Mouse (Mus musculus): ENCODE results near the gene Lcn2. TPM values are rescaled to one million over a fixed set of nuclear protein-coding genes. Genes with fewer than 3 reads are reported as not detected.
A peak's percentile ranks its signal among the peaks of the same experiment; 100 is the strongest.

Lcn2 gene
- polyA plus RNA-seq, 1 experiment from 2014 or later, result not detected

DNA sequence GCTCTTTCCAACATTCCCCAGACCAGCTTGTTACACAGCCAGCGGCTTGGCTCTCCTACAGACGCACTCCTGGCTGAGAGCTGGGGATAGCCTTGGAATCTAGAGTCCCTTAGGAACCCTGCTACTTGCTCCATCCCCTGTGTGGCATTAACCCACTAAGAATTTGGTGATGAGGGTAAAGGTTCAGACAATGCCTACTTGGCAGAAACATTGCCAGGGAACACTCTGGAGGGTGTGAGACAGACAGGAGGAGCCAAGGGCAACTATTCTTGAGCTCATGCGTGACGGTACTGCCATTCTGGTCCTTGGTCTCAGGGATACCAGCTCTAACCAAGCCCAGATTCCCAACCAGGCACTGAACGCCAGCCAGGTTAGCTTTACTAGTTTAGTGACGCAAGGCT lies 33.8 kb upstream of the Lcn2 start:
- Histone ChIP-seq H3K27ac (no peak overlapping the region), H3K27me3 (ENCODE audit: insufficient read depth, poor library complexity, severe bottlenecking) (no peaks in the 10 kb centered on the region), H3K4me1 (replicated peaks) (peaks cover 32% of the 10 kb centered on the region), H3K9me3 (no peaks in the 10 kb centered on the region), H3K36me3 (peaks cover 57% of the 10 kb centered on the region), H3K4me3 (no peak overlapping the region)
- 90% methylated on average over 6 of the region's 6 CpGs for WGBS
- DNase-seq (ENCODE audit: low spot score), result no peak

- H3K4me3 ChIP-seq, result no peak overlapping the region
- DNase-seq (ENCODE audit: low spot score), result no peak
- H3K36me3 ChIP-seq, result peaks cover 61% of the 10 kb centered on the region
- WGBS, result 86% methylated on average over 6 of the region's 6 CpGs
- no peak overlapping the region for H3K27ac ChIP-seq
- H3K27me3 ChIP-seq (ENCODE audit: insufficient read depth, poor library complexity, severe bottlenecking), result no peaks in the 10 kb centered on the region
- no peaks in the 10 kb centered on the region for H3K9me3 ChIP-seq
- H3K4me1 ChIP-seq (replicated peaks), result peaks cover 31% of the 10 kb centered on the region
Observed at GRCm38 (mm10) chr2:32420647-32421046, 32.6 kb upstream of the Lcn2 start.

DNA sequence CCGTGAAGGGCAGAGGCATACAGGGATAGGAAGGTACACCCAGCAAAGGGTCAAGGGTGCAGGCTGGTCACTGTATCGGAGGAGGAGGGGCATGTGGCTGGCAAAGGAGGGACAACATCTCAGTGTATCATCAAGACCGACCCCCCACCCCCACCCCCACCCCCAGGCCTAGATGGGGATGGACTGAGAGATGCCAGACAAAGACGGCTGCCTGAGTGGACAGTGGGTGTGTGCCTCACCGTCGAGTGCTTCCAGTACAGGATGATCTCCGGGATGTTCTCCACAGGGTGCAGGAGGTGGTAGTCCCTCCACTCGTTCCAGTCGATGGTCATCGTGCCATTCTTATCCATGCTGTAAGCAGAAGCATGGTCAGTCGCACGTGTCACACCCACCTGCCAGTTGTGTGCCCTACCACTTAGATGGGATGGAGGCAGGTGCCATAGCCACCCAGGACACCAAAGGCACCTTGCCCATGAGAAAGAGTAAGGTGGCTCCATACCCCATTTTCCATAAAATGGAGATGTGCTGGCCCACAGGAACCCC lies 32.1 kb upstream of the Lcn2 start:
- Histone ChIP-seq H3K4me3 (no peak overlapping the region), H3K9me3 (no peaks in the 10 kb centered on the region), H3K36me3 (peaks cover 66% of the 10 kb centered on the region), H3K27me3 (ENCODE audit: insufficient read depth, poor library complexity, severe bottlenecking) (no peaks in the 10 kb centered on the region), H3K4me1 (replicated peaks) (peaks cover 27% of the 10 kb centered on the region), H3K27ac (no peak overlapping the region)
- 89% methylated on average over 12 of the region's 12 CpGs for WGBS
- no peak for DNase-seq (ENCODE audit: low spot score)

DNA sequence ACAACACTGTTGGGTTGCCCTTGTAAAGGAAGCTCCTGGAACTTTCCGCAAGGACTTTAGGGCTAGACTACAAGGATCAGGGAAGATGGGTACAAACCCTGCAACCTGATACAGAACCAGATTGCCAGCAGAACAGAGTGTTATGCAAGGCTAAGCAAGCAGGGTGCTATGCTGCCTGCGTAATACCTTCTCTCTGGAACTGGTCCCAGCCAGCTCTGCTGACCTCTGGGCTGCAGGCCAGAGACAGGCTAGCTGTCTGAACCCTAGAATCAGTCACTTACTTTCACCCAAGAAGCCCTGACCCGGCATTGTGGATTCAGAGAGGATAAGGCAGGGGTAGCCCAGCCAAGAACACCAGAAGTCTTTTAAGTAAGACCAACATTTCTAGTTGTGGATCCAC lies 31.3 kb upstream of the Lcn2 start:
- WGBS, result 97% methylated on average over 3 of the region's 3 CpGs
- H3K9me3 ChIP-seq, result no peaks in the 10 kb centered on the region
- no peak for DNase-seq (ENCODE audit: low spot score)
- no peak overlapping the region for H3K4me3 ChIP-seq
- peaks cover 19% of the 10 kb centered on the region for H3K4me1 ChIP-seq (replicated peaks)
- peaks cover 74% of the 10 kb centered on the region for H3K36me3 ChIP-seq
- H3K27me3 ChIP-seq (ENCODE audit: insufficient read depth, poor library complexity, severe bottlenecking), result no peaks in the 10 kb centered on the region
- H3K27ac ChIP-seq, result no peak overlapping the region

DNA sequence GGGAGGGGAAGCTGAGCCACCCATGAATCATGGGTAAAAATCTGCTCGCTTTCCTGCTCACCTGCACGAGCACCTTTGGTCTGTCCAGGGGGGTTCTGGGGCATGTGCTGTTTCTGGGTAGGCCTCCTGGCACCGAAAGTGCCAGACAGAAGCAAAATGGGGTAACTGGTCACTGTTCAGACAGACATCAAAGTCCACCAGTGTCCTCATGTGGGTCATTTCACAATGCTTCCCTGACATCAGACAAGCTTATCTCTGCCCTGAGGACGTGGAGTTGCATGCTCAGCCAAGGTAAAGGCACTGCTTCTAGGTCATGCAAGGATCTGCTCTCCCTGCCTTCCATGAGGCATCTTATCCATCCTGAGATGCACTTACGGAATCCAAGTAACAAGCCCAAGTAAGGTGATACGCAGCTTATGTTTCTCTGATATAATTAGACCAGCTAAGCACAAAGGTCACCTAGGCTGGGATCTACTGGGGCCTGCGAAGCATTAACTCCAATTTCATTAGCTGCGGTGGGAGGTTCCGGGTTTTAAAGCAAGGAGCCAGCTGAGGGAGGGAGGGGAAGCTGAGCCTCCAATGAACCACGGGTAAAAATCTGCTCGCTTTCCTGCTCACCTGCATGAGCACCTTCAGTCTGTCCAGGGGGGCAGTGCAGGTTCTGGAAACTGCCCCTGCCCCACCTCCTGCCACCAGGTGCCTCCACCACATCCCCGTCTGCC lies 30.5 kb upstream of the Lcn2 start:
- Histone ChIP-seq H3K4me3 (no peak overlapping the region), H3K27ac (no peak overlapping the region), H3K4me1 (replicated peaks) (peaks cover 11% of the 10 kb centered on the region), H3K9me3 (no peaks in the 10 kb centered on the region), H3K36me3 (peaks cover 82% of the 10 kb centered on the region), H3K27me3 (ENCODE audit: insufficient read depth, poor library complexity, severe bottlenecking) (no peaks in the 10 kb centered on the region)
- no peak for DNase-seq (ENCODE audit: low spot score)
- whole genome bisulfite sequencing, result 90% methylated on average over 12 of the region's 12 CpGs

DNA sequence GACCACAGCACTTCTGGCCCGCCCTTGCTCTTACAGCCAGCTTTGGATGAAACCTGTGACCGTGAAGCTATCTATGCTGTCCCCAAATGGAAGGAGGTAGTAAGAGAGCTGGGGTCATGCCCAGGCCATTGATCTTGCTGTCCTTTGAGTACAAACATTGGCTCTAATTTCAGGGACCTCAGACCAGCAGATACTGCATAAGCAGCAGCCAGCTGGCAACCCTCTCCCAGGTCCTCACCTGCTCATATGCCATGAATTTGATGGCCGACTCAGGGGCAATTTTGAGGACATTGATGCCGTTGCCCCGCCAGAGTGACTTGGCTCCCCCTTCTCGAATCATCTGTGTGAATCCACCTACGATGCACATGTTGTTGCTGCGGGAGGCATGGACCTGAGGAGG lies 29.4 kb upstream of the Lcn2 start:
- Histone ChIP-seq H3K36me3 (peaks cover 82% of the 10 kb centered on the region), H3K9me3 (no peaks in the 10 kb centered on the region), H3K27ac (no peak overlapping the region), H3K4me3 (no peak overlapping the region), H3K4me1 (replicated peaks) (no peaks in the 10 kb centered on the region), H3K27me3 (ENCODE audit: insufficient read depth, poor library complexity, severe bottlenecking) (no peaks in the 10 kb centered on the region)
- no peak for DNase-seq (ENCODE audit: low spot score)
- WGBS, result 95% methylated on average over 8 of the region's 8 CpGs

DNA sequence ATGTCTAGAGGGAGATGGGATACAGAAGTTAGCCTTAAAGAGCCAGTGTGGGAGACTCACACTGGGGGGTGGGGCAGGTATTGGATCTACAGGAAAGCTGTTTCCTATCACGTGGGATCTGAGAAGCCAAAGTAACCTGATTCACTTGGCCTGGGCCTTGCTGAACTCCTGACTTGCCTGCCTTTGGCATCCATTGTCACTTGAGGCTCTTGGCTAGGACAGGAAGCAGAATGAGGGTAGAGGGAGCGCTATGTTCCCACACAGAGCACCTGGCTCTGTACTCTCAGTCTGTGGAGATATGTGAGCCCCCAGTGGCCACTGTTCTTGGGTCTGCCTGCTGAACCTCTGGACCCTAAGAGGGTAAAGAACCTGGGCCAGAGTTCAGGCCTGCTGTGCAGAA lies 28.5 kb upstream of the Lcn2 start:
- no peaks in the 10 kb centered on the region for H3K4me1 ChIP-seq (replicated peaks)
- no peaks in the 10 kb centered on the region for H3K9me3 ChIP-seq
- H3K27ac ChIP-seq, result no peak overlapping the region
- no peak for DNase-seq (ENCODE audit: low spot score)
- H3K4me3 ChIP-seq, result no peak overlapping the region
- H3K36me3 ChIP-seq, result peaks cover 80% of the 10 kb centered on the region
- H3K27me3 ChIP-seq (ENCODE audit: insufficient read depth, poor library complexity, severe bottlenecking), result no peaks in the 10 kb centered on the region
- 87% methylated on average over 2 of the region's 2 CpGs for WGBS

DNA sequence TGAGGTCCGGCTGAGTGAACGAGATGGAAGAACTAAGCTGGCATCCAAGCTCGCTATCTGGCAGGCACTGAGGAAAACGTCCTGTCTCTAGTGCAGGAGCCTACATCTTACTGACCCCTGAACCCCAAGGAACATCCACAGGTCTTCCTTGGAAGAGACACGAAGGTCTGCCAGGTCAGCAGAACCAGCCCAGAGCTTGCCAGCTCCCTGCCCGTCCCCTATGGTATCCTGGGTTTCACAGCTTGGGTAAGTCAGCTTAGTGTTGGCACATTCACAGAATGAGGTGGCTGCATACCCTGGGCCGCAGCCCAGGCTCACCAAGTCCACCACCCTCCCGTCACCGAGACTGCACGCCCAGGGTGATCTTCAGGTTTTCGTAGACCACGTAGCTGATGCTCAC lies 27.7 kb upstream of the Lcn2 start:
- 96% methylated on average over 12 of the region's 12 CpGs for WGBS
- H3K27ac ChIP-seq, result no peak overlapping the region

GRCm38 (mm10) chr2:32413936-32414335 lies 25.9 kb upstream of the Lcn2 start:
- Histone ChIP-seq H3K27ac (no peak overlapping the region), H3K36me3 (peaks cover 54% of the 10 kb centered on the region), H3K9me3 (no peaks in the 10 kb centered on the region), H3K27me3 (ENCODE audit: insufficient read depth, poor library complexity, severe bottlenecking) (no peaks in the 10 kb centered on the region), H3K4me1 (replicated peaks) (peaks cover 5% of the 10 kb centered on the region; the same call in 1 of the 2 replicates), H3K4me3 (no peak overlapping the region)
- DNase-seq (ENCODE audit: low spot score), result no peak
- WGBS, result 68% methylated on average over 5 of the region's 5 CpGs

More for the DNA sequence above, 27.7 kb upstream of the Lcn2 start:
- H3K9me3 ChIP-seq, result no peaks in the 10 kb centered on the region
- H3K27me3 ChIP-seq (ENCODE audit: insufficient read depth, poor library complexity, severe bottlenecking), result no peaks in the 10 kb centered on the region
- H3K36me3 ChIP-seq, result peaks cover 73% of the 10 kb centered on the region
- H3K4me3 ChIP-seq, result no peak overlapping the region
- no peaks in the 10 kb centered on the region for H3K4me1 ChIP-seq (replicated peaks)
- no peak for DNase-seq (ENCODE audit: low spot score)

- no peak for DNase-seq (ENCODE audit: low spot score)
- Histone ChIP-seq H3K4me3 (no peak overlapping the region), H3K9me3 (no peaks in the 10 kb centered on the region), H3K27ac (no peak overlapping the region), H3K4me1 (replicated peaks) (peaks cover 12% of the 10 kb centered on the region; the same call in 1 of the 2 replicates), H3K27me3 (ENCODE audit: insufficient read depth, poor library complexity, severe bottlenecking) (no peaks in the 10 kb centered on the region), H3K36me3 (peaks cover 44% of the 10 kb centered on the region)
- 92% methylated on average over 6 of the region's 6 CpGs for WGBS
Observed at GRCm38 (mm10) chr2:32412742-32413531, 24.9 kb upstream of the Lcn2 start.

GRCm38 (mm10) chr2:32411407-32411806 lies 23.4 kb upstream of the Lcn2 start:
- Histone ChIP-seq H3K27me3 (ENCODE audit: insufficient read depth, poor library complexity, severe bottlenecking) (no peaks in the 10 kb centered on the region), H3K27ac (no peak overlapping the region), H3K36me3 (peaks cover 29% of the 10 kb centered on the region), H3K4me1 (replicated peaks) (peaks cover 12% of the 10 kb centered on the region; the same call in 1 of the 2 replicates), H3K4me3 (no peak overlapping the region), H3K9me3 (no peaks in the 10 kb centered on the region)
- WGBS, result 88% methylated on average over 7 of the region's 7 CpGs
- no peak for DNase-seq (ENCODE audit: low spot score)

DNA sequence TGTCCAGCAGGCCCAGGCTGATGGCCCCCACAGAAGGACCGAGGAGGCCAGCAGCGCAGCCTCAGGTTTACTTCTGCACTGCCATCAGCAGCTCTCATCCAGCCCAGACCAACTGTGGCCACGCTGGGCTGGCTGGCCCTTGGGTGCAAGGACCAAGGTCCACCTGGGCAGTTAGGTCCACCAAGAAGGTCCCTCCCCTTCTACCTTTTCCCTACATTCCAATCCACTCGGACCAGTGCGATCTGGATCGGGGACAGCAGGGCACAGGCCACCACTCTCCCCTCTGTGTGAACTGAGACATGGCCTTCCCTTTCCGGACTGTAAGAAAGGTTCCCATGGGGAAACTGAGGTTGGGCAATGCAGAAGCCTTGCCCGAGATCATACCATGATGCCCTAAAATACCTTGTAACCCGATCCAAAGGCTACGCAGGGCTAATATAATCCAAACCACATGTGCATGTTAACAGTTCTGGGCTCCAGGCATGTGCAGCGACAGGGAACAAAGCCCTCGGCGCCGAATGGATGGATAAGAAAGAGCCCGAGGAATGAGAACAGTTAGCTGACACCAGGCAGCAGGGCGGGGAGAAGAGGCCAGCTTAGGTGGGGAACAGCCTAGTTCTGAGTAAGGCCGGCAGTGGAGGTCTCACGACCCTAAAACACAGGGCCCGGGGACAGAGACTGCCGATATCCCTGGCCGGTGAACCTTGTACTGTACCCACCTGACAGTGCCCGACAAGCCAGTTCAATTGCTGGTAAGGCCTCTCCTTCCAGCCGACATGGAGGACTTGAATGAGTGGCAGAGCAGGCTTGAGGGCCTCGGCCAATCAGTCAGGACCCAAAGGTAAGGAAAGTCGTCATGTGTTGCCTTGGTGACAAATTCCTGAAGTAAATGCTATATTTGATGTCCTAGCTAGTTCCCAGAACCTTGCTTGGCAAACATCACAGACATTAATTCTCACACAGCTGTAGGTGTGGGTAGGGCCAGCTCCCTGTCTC lies 20.7 kb upstream of the Lcn2 start:
- no peaks in the 10 kb centered on the region for H3K27me3 ChIP-seq (ENCODE audit: insufficient read depth, poor library complexity, severe bottlenecking)
- H3K9me3 ChIP-seq, result no peaks in the 10 kb centered on the region
- peaks cover 12% of the 10 kb centered on the region; the same call in 1 of the 2 replicates for H3K4me1 ChIP-seq (replicated peaks)
- 69% methylated on average over 25 of the region's 25 CpGs for WGBS
- no peak overlapping the region for H3K4me3 ChIP-seq
- DNase-seq (ENCODE audit: low spot score), result peak; percentile 41
- H3K36me3 ChIP-seq, result peaks cover 2% of the 10 kb centered on the region
- H3K27ac ChIP-seq, result peak overlapping the region; percentile 69

Measured in hindbrain, embryonic 10.5 days (tissue).